Mouse (Mus musculus) cerebellum, adult 18-20 months (tissue): ENCODE data around the gene Nxph4.

Experiments used
- DNase-seq, 2 experiments: peaks; one replicate each; pipeline ENCODE4 v3.0.0; 2021

The Nxph4 gene

GRCm38 (mm10) chr10:127534036-127534928, at the start of gene Nxph4:
Nxph4 (minus strand) TSS chr10:127534559.
- DNase-seq = no peak

DNA sequence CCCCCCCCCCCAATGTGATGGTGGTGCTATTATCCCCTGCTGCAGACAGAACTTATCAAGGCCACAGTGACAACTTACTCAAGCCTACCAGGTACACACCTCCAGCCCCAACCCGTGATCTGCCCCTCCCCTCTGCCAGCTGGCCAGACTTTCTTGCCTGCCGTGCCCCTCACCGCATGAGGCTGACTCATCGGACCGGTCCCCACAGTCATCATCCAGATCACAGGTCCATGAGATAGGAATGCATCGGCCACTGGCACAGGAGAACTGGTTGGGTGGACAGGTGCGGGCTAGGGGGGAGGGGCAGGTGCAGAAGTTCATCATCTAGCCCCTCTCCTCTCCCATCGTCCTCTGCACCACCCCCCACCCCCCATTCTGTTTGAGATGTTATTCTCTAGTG, 49.3 kb upstream of the Nxph4 start:
- DNase-seq = peak in 1 of 2 experiments; percentile 44

DNA sequence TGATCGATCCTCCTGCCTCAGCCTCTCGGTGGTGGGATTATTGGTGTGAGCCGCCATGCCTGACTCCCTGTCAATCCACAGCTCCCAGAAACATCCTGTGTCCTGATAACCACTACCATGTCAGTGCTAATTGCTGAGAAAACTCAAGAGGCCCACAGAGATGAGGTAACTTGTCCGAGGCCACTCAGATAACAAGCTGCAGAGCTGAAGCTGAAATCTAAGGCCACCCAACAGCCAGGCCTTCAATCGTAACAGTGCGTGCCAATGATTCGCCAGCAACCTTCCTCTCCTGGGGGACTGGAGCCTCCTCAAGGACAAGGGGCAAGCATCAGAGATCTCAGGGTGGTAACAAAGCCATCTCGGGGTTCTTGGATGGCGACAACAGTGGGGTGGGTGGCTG, 46.9 kb upstream of the Nxph4 start:
- no peak for DNase-seq

DNA sequence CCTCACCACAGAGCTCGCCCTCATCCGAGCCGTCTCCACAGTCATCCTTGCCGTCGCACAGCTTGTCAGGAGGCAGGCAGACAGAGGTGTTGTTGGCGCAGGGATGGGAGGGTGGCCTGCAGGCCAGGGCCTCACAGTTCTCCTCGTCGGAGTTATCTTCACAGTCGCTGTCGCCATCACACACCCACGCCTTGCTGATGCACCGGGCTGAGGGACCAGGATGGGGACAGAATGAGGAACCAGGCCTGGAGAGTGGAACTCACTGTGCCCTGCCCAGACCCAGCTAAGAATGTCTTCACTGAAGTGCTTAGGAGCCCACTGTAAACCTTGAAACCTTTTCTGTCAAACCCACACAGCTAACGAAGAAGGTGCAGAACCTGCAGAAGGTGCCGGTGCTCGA, 43.6 kb upstream of the Nxph4 start:
- no peak for DNase-seq

GRCm38 (mm10) chr10:127577156-127577555, 42.8 kb upstream of the Nxph4 start:
- no peak for DNase-seq

DNA sequence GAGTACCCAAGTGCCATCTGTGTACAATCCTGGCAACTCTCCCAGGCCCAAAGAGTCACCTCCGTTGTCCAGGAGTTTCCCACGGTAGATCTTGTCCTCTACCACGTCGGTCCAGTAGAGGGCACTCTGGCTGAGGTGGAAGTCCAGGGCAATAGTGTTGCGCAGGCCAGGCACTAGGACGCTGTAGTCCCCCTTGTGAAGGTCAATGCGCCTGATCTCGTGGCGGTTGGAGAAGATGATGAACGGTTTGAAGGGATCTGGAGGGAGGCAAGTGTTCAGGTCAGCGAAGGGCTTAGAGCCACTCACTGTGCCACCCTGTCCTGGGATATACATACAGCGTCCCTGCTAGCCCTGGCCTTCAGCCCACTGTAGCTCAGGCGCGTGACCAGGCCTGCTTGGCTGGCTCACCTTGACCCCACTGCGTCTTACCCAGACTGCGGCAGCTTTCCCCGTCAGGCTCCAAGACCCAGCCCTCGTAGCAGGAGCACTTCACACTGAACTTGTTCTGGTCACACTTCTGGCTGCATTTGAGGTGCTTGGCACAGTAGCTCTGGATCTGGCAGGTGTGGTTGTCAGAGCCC, 42.1 kb upstream of the Nxph4 start:
- peak; percentile 83 to 84 for DNase-seq

DNA sequence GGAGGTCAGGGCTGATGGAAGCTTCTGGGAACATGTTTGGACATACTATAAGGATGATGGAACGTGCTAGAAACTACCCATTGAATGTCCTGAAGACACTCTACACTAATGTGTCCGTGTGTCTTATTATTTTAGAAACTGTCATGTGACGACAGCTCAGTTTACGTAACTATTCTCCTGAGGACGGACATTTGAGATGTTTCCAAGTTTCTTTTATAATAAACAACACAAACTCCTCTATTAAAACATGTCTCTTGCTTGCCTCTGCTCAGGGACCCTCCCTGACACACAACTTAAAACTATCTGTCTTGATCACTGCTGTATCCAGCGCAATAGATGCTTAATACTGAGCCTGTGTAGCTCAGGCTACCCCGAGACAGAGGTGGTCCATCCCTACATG, 41.4 kb upstream of the Nxph4 start:
- no peak for DNase-seq

- no peak for DNase-seq
Observed at GRCm38 (mm10) chr10:127572281-127572680, 37.9 kb upstream of the Nxph4 start.

- no peak for DNase-seq
Observed at GRCm38 (mm10) chr10:127570937-127571641, 36.7 kb upstream of the Nxph4 start.

DNA sequence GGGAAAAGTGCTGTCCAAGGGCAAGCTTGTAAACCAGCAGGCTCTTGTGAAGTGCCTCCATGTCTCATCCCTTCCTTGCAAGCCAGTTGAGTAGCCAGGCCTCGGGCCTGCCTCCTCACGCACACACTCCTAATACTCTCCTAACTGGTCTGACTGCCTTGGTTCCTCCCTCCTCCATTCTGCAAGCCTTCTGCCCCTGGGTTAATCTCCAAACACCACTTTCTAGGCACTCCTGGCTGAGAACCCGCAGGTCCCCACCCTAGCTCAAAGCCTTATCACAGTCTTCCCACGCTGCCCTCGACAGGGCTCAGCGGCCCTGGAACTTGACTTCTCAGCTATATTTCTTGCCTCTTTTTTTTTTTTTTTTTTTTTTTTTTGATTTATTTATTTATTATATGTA, 36.0 kb upstream of the Nxph4 start:
- no peak for DNase-seq

GRCm38 (mm10) chr10:127569450-127569849, 35.1 kb upstream of the Nxph4 start:
- DNase-seq = peak; percentile 76 to 80

DNA sequence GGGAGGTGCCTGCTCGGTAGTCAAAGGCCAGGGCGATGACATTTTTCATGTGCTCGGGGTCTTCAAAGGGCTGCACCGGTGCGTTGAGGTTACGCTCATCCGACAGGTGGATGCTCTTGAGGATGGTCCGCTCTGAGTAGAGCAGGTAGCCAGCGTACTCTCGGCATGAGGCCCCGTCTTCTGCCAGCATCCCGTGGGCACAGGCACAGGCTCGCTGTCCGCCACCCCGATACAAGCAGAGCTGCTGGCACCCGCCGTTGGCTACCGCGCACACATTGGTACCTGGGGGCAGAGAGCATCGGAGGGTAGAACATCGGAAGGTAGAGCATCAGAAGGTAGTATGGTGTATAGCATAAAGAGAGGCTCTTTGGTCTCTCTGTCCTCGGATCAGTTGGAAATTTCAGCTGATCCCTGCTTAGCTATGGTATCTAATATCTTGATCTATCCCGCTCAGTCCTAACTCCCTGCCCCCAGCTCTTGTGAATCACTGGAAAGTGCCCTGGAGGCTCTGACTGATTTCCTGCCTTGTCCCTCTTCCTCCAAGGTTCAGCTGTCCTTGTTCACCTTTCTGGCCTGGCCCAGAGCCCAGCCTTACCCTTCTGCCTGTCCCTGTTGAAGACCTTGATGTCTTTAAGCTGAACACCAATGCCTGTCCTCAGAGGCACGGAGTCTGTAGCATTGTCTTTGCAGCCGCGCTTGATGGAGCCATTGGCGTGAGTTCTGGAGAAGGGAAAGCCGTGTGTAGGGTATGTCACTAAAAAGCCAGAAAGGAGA, 32.4 kb upstream of the Nxph4 start:
- peak; percentile 57 to 59 for DNase-seq

DNA sequence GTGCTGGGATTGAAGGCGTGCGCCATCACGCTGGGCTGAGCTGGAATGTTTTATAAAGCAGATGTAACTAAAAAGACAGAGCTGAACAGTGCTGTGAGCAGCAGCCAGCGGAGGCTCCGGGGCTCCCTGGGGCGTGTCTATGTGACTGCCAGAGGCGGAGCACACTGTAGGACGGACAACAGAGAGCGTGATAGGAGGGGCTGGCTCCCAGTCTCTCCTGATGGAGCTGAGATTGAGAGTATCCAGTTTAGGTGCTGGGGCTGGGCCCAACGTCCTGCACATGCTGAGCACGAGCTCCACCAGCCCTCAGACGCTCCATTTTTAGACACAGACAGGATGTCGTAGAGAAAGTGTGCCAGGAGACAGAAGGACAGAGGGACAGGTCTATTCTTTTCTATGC, 29.9 kb upstream of the Nxph4 start:
- no peak for DNase-seq

DNA sequence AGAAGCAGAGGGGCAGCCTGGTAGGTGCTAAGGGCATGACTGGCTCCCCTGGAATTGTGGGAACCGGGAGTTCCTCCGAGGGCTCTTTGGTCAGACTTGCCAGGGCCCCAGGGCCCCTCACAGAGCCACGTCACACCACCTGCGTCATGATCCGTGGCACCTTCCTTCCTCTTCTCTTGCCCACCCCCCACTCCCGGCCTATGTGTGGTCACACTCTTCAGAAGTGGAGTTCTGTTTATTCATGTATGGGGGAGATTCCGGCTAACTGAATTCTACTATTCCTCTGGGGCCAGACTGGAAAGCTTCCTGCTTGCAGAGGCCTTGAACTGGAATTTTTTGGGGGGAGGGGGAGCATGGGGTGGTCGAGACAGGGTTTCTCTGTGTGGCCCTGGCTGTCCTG, 29.5 kb upstream of the Nxph4 start:
- no peak for DNase-seq

DNA sequence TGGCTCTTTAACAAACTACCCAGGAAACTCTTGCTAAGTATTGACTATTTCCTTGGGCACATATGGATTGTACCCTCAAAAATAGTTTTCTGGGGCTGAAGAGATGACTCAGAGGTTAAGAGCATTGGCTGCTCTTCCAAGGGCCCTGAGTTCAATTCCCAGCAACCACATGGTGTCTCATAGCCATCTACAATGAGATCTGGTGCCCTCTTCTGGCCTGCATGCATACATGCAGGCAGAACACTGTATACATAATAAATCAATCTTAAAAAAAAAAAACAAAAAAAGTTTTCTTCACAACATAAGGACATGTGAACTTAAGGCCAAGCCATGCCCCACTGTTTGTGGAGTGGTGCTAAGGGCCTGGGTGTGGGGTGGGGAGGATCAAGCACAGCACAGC, 26.8 kb upstream of the Nxph4 start:
- no peak for DNase-seq

GRCm38 (mm10) chr10:127557397-127557796, 23.0 kb upstream of the Nxph4 start:
- no peak for DNase-seq

GRCm38 (mm10) chr10:127555703-127556102, 21.3 kb upstream of the Nxph4 start:
- peak; percentile 48 to 53 for DNase-seq

DNA sequence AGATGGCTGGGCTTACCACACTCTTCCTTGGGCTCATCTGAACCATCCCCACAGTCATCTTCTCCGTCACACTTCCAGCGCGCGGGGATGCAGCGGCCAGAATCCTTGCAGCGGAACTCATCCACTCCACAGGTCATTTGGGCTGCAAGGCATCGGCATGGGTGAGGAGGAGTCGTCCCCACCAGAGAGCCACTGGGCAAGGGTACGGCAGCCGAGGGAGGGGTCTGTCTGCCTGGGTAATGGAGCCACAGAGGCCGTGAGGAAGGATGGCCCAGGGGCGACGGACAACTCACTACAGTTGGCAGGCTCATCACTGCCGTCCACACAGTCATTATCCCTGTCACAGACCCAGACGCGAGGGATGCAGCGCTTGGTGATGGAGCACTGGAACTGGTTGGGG, 15.5 kb upstream of the Nxph4 start:
- no peak for DNase-seq

- DNase-seq = no peak
Observed at GRCm38 (mm10) chr10:127548236-127548635, 13.9 kb upstream of the Nxph4 start.

- no peak for DNase-seq
Observed at GRCm38 (mm10) chr10:127546505-127546904, 12.1 kb upstream of the Nxph4 start.

DNA sequence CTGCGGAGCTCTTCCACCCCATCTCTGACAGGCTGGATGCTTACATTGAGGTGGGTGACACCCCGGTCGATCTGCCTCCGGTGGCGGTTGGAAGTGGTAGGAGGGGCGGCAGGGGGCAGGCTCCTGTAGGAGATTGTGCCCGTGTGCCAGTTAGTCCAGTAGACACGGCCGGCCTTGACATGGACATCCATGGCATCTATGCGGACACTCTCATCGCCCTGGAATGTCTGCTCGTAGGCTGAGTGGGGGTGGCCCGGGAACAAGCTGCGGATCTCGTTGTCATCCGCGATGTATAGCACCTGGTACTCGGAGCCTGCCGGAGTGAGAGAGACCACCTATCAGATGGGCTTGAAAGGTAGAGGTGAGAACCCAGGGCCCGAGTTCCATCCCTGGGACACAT, 10.0 kb upstream of the Nxph4 start:
- DNase-seq = no peak

DNA sequence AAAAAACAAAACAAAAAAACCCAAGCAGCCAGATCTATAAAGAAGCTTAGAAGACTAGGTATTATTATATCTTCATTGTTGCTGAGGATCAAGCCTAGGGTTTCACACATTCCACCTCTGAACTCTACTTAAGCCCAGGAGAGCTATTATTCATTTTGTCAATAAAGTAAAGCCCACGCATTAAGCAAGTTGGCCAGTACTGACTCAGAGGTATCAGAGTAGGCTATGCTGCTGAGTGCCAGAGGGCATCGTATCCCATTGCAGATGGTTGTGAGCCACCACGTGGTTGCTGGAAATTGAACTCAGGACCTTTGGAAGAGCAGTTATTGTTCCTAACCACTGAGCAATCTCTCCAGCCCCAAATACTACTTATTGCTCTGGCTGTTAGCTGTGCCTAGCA, 9.6 kb upstream of the Nxph4 start:
- no peak for DNase-seq

- peak; percentile 55 to 56 for DNase-seq
Observed at GRCm38 (mm10) chr10:127542720-127543119, 8.4 kb upstream of the Nxph4 start.
